ENCODE assay signal across 25 mouse cellular contexts in the genomic region with DNA sequence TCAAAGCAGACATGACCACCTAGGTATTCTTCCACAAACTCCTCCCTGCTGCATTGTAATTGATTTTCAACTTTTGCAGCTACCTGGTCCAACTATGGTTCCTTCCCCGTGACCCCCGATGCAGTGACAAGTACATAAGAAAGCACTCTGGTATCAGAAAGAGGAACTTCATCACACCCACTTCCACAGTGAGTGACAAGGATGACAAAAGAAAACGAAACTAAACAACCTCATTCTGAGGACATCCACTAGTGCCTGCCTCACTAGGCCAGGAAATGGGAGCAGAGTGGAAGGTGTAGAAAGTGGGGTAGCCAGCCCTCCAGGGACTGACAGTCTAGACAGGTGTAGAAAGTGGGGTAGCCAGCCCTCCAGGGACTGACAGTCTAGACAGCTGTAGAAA.
"Had no signal": no experiment of that assay in that cellular context is flagged by ENCODE, and none has a peak within 500 bp of the region (broad histone marks: within the 10 kb centered on the region; RNA-seq: fewer than 3 reads in every experiment).

No protein-coding gene starts in this region.

- H3K36me3 ChIP-seq: heart, embryonic 13.5 days; heart, embryonic 15.5 days; hindbrain, embryonic 10.5 days; hindbrain, embryonic 12.5 days; intestine, embryonic 15.5 days; limb, embryonic 13.5 days; limb, embryonic 15.5 days; liver, embryonic 12.5 days had no signal

- H3K4me1 ChIP-seq: hindbrain, embryonic 10.5 days; hindbrain, embryonic 12.5 days; intestine, embryonic 15.5 days; limb, embryonic 13.5 days; limb, embryonic 15.5 days; liver, embryonic 12.5 days had no signal

- H3K4me3 ChIP-seq: gastrocnemius, adult 2 months; heart, embryonic 13.5 days; heart, embryonic 15.5 days; hindbrain, embryonic 10.5 days; hindbrain, embryonic 12.5 days; intestine, embryonic 15.5 days; layer of hippocampus, adult 2 months; limb, embryonic 13.5 days; limb, embryonic 15.5 days; liver, embryonic 12.5 days had no signal

- H3K27ac ChIP-seq: gastrocnemius, adult 2 months; heart, embryonic 13.5 days; heart, embryonic 15.5 days; hindbrain, embryonic 10.5 days; hindbrain, embryonic 12.5 days; hindbrain, embryonic 14.5 days; intestine, embryonic 15.5 days; layer of hippocampus, adult 2 months; limb, embryonic 13.5 days; limb, embryonic 15.5 days; liver, embryonic 12.5 days had no signal

- H3K27me3 ChIP-seq: heart, embryonic 13.5 days; heart, embryonic 15.5 days; hindbrain, embryonic 12.5 days; intestine, embryonic 15.5 days; limb, embryonic 13.5 days; limb, embryonic 15.5 days; liver, embryonic 12.5 days had no signal

- H3K9ac ChIP-seq: heart, embryonic 13.5 days; heart, embryonic 15.5 days; hindbrain, embryonic 12.5 days; hindbrain, embryonic 14.5 days; intestine, embryonic 15.5 days; limb, embryonic 13.5 days; limb, embryonic 15.5 days; liver, embryonic 12.5 days had no signal

- H3K9me3 ChIP-seq: heart, embryonic 13.5 days; heart, embryonic 15.5 days; hindbrain, embryonic 10.5 days; hindbrain, embryonic 12.5 days; intestine, embryonic 15.5 days; limb, embryonic 13.5 days; limb, embryonic 15.5 days; liver, embryonic 12.5 days had no signal

- ATAC-seq: hindbrain, embryonic 16.5 days; inflammation-experienced regulatory T-cells, adult 6 months; intestine, embryonic 15.5 days; intestine, postnatal 0 days; liver, embryonic 12.5 days had no signal

- DNase-seq: gastrocnemius, adult 2 months; gastrocnemius, postnatal 10 days; gastrocnemius, postnatal 25 days; heart, adult 18-20 months; heart, postnatal 14 days; heart, postnatal 36 days; kidney, adult 18-20 months; kidney, adult 8-10 months; kidney, postnatal 10 days; kidney, postnatal 25 days; kidney, postnatal 4 days; left cerebral cortex, postnatal 4 days had no signal
